Mouse (Mus musculus) G1E (cell line): ENCODE measurements around the gene Rnf167.

Experiments used
- CTCF ChIP-seq: IDR thresholded peaks from 2 replicates; pipeline ENCODE4 v1.5.1; 2012; ENCODE audit warnings: low read depth, low read length, inconsistent platforms, mixed read lengths
- GATA1 ChIP-seq: IDR thresholded peaks from 2 replicates; pipeline ENCODE4 v1.6.1; 2012; ENCODE audit warnings: borderline replicate concordance, low read length, inconsistent platforms, mixed read lengths
- GATA2 ChIP-seq: IDR thresholded peaks from 2 replicates; pipeline ENCODE4 v1.6.1; 2012; ENCODE audit warnings: low read depth, low read length, inconsistent platforms, borderline replicate concordance
- POLR2AphosphoS5 ChIP-seq: IDR thresholded peaks from 2 replicates; pipeline ENCODE4 v1.6.1; 2012; ENCODE audit warnings: low read depth, low read length, inconsistent platforms; ENCODE audit not compliant: insufficient replicate concordance
- TAL1 ChIP-seq: conservative IDR thresholded peaks from 2 replicates; pipeline ENCODE4 v1.6.1; 2012; ENCODE audit warnings: low read depth, low read length, inconsistent platforms, mixed read lengths

DNA sequence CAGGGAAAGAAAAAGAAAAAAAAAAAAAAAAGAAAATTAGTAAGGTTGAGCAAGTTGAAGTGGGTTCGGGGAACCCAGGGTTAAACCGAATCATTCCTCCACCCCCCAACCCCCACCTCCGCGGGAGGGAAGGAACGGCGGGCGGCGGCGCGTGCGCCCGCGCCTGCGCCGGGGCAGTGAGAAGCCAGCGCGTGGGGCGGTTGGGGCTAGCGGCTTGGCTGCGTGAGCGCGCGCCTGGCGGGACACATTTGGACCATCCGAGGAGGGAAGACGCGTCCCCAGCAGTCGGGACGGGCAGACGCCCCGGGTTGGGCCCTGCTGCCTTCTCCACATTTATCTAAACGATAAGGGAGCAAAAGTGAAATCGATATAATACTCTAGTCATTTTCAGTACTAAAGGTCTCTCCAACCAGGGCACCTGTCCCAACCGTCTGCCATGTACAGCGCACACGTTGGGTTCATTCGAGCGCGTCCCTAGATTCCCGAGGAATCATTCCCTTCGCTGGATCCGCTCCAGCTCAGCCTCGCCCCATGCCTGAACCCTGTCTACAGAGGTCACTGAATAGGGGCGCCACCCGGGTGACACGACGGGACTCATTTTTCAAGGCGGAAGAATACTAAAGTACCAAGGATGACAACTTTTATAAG, 8.0 kb downstream of the Rnf167 start:
- TF ChIP-seq CTCF, result no peak
- TF ChIP-seq GATA1, result no peak
- TF ChIP-seq POLR2AphosphoS5, result no peak
- no peak for TF ChIP-seq GATA2
- no peak for TF ChIP-seq TAL1
